Mouse (Mus musculus) stomach, embryonic 15.5 days (tissue): Measurements from ENCODE around the gene Slc10a4. TPM values are rescaled to one million over a fixed set of nuclear protein-coding genes. Genes with fewer than 3 reads are reported as not detected.
A peak's percentile ranks its signal among the peaks of the same experiment; 100 is the strongest.

Experiments used
- ATAC-seq: fragments of 200-750 bp; cut with Nextera tagmentation; 2 replicates; pipeline ENCODE4 v1.8.0; 2017; ENCODE audit warnings: low read depth, moderate number of reproducible peaks, moderate TSS enrichment; ENCODE audit not compliant: insufficient read depth, low FRiP score
- H3K27ac ChIP-seq: fragments of 300-500 bp; sonication (generic); 2 replicates; pipeline ENCODE4 v1.5.1; 2015; ENCODE audit warnings: mild to moderate bottlenecking, inconsistent platforms
- H3K27me3 ChIP-seq: fragments of 300-500 bp; sonication (generic); replicated peaks from 2 replicates; pipeline ENCODE4 v1.6.1; 2015; ENCODE audit warnings: inconsistent platforms
- H3K36me3 ChIP-seq: fragments of 300-500 bp; sonication (generic); 2 replicates; pipeline ENCODE4 v1.6.1; 2015; ENCODE audit warnings: inconsistent platforms
- H3K4me1 ChIP-seq: fragments of 300-500 bp; sonication (generic); 2 replicates; pipeline ENCODE4 v1.6.1; 2015; ENCODE audit warnings: inconsistent platforms
- H3K4me2 ChIP-seq: fragments of 300-500 bp; sonication (generic); 2 replicates; pipeline ENCODE4 v1.6.1; 2015; ENCODE audit warnings: mild to moderate bottlenecking, inconsistent platforms
- H3K4me3 ChIP-seq: fragments of 300-500 bp; sonication (generic); replicated peaks from 2 replicates; pipeline ENCODE4 v1.5.1; 2015; ENCODE audit warnings: inconsistent platforms
- H3K9ac ChIP-seq: fragments of 300-500 bp; sonication (generic); 2 replicates; pipeline ENCODE4 v1.6.1; 2015; ENCODE audit warnings: inconsistent platforms
- H3K9me3 ChIP-seq: fragments of 300-500 bp; sonication (generic); 2 replicates; pipeline ENCODE4 v1.6.1; 2016; ENCODE audit warnings: inconsistent platforms
- WGBS: fragments of 180-500 bp; shearing (Covaris S2); methylation state at CpG from one replicate; pipeline ENCODE4 v1.1.7; 2015; 5-methylcytosine and 5-hydroxymethylcytosine counted together
- polyA plus RNA-seq: library from polyadenylated mRNA; unstranded; fragments of >200 nt; fragmentation: Nextera tagmentation; extraction: Ambion mirVana; gene quantifications from 2 replicates; pipeline ENCODE4 v1.2.1, GENCODE M21; 2015

Gene Slc10a4
- 8.6 and 10.6 TPM in 2 replicates for polyA plus RNA-seq

DNA sequence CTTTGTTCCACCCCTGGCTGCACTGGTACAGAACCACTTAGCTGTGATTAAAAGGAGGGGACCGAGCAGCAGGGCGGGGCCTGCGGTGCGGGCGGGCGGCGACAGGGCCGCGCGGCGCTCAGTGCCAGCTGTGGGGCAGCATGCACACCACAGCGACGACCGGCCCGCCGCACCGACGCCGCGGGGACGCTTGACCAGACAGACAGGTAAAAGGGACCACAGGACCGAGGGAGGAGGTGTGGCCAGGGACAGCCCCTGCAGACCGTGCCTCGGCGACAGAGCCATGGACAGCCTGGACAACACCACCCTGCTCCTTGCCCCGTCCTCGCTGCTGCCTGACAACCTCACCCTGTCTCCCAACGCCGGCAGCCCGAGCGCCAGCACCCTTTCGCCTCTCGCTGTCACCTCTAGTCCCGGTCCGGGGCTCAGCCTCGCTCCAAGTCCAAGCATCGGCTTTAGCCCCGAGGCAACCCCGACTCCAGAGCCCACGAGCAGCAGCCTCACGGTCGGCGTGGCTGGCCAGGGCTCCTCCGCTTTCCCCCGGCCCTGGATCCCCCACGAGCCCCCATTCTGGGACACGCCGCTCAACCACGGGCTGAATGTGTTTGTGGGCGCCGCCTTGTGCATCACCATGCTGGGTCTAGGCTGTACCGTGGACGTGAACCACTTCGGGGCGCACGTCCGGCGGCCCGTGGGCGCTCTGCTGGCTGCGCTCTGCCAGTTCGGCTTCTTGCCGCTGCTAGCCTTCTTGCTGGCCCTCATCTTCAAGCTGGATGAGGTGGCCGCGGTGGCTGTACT is at the start of gene Slc10a4:
Gene Slc10a4, plus strand, starts transcription at position 100 of the 798 bp plus-strand sequence.
- Histone ChIP-seq H3K27me3 (peaks cover 28% of the 10 kb centered on the region), H3K36me3 (no peaks in the 10 kb centered on the region), H3K27ac (no peak within 1 kb of the TSS), H3K4me3 (peak within 1 kb of the TSS; percentile 41), H3K9me3 (no peaks in the 10 kb centered on the region), H3K4me2 (peak within 1 kb of the TSS; percentile 83), H3K4me1 (peaks cover 6% of the 10 kb centered on the region; the same call in 1 of the 2 replicates), H3K9ac (no peak within 1 kb of the TSS)
- 8% methylated on average over 65 of the region's 65 CpGs for WGBS
- ATAC-seq: peak; percentile 70; the same call in 1 of the 2 replicates

DNA sequence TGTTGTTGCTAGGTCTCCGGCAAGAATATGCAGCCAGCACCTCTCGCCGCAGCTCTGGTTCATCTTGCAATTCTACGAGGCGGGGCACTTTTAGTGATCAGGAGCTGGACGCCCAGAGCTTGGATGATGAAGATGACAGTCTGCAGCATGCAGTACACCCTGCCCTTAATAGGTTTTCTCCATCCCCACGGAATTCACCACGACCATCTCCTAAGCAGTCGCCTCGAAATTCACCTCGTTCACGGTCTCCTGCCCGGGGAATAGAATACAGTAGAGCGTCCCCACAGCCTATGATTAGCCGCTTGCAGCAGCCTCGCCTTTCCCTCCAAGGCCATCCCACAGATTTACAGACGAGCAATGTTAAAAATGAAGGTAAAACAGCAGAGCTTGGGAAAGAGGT is 49.4 kb upstream of the Slc10a4 start:
- Histone ChIP-seq H3K4me1 (no peaks in the 10 kb centered on the region), H3K9ac (no peak overlapping the region), H3K27ac (no peak overlapping the region), H3K27me3 (no peaks in the 10 kb centered on the region), H3K4me2 (no peak overlapping the region), H3K36me3 (no peaks in the 10 kb centered on the region), H3K4me3 (no peak overlapping the region), H3K9me3 (no peaks in the 10 kb centered on the region)
- 85% methylated on average over 17 of the region's 17 CpGs for WGBS
- no peak for ATAC-seq

DNA sequence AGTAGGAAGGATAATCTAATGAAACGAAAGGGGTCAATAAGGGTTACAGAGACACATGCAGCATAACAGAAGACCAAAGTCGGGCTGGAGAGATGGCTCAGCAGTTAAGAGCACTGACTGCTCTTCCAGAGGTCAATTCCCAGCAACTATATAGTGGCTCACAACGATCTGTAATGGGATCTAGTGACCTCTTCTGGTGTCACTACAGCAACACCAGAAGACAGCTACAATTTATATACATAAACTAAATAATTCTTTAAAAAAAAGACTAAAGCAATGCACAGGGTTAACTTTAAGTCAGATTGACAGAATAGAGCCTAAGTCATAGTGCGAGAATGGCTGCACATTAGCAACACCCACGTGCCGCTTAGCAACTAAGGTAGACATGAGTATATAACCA is 46.6 kb upstream of the Slc10a4 start:
- H3K9ac ChIP-seq: no peak overlapping the region
- whole genome bisulfite sequencing: 70% methylated on average over 6 of the region's 6 CpGs
- no peaks in the 10 kb centered on the region for H3K9me3 ChIP-seq

DNA sequence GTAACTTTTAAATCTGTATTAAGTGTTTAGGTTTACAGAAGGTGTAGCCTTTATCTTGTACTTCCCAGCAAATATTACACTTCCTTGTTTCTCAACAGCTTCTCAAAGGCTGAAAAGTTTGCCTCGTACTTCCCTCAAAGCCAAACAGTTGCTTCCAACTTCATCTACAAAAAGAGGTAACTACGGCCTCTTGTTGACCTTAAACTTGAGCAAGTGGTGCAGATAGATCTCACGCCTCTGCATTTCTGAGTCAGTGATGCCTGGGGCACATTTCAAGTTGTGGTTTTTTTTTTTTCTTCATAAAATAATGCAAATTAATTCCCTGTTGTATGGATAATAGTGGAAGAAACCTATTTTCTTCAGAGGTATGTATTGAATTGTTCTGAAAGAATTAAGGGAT is 41.0 kb upstream of the Slc10a4 start:
- Histone ChIP-seq H3K27me3 (no peaks in the 10 kb centered on the region), H3K4me3 (no peak overlapping the region), H3K4me1 (no peaks in the 10 kb centered on the region), H3K27ac (no peak overlapping the region), H3K9me3 (no peaks in the 10 kb centered on the region), H3K36me3 (0 out of 2 replicates have a peak, but pooled peaks cover 5% of the 10 kb centered on the region), H3K9ac (no peak overlapping the region), H3K4me2 (no peak overlapping the region)
- ATAC-seq: no peak
- 75% methylated on average over 3 of the region's 3 CpGs for WGBS

More for the DNA sequence above, 46.6 kb upstream of the Slc10a4 start:
- no peak for ATAC-seq
- Histone ChIP-seq H3K36me3 (no peaks in the 10 kb centered on the region), H3K27me3 (no peaks in the 10 kb centered on the region), H3K4me3 (no peak overlapping the region), H3K4me2 (no peak overlapping the region), H3K4me1 (no peaks in the 10 kb centered on the region), H3K27ac (no peak overlapping the region)

DNA sequence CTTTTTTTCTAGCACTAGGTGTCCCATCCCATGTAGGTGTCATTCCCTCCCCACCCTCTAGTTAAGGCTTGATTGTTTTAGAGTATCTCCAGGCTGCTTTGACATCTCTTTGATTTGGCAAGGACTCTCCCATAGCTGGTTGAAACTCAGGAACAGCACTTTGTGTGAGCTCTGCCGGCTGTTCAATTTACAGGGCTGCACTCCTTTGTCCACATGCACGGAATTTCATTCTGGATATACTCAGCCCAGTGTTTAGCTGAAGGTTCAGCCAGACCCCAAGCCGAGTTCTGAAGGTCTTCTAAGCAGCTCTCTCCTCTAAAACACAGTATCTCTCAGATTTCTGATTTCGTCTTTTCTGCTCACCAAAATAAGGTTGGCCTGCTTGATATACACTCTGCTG is 34.2 kb upstream of the Slc10a4 start:
- H3K27me3 ChIP-seq: no peaks in the 10 kb centered on the region
- no peaks in the 10 kb centered on the region for H3K9me3 ChIP-seq
- peaks cover 19% of the 10 kb centered on the region for H3K36me3 ChIP-seq
- WGBS: 54% methylated on average over 4 of the region's 4 CpGs
- no peak overlapping the region for H3K4me2 ChIP-seq
- H3K9ac ChIP-seq: no peak overlapping the region
- ATAC-seq: no peak
- 0 out of 2 replicates have a peak, but pooled peaks cover 5% of the 10 kb centered on the region for H3K4me1 ChIP-seq
- no peak overlapping the region for H3K4me3 ChIP-seq
- H3K27ac ChIP-seq: peak overlapping the region; percentile 53; the same call in 1 of the 2 replicates

DNA sequence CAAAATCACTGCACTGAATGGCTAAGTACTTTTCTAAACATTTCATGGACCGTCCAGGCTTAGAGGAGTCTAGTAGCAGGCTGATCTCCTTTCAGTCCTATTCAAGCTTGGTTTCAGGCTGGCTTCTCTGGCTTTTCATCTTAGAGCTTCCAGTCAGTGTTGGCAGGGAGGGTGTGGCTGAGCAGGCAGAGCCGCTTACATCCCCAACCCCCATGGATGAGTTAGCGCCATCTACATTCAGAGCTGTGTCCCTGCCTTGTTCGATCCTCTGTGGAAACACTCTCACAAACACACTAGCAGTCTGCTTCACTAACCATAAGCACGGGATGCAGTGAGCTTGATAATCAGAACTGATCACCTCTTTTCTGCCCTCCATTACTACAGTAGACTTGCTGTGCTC is 33.7 kb upstream of the Slc10a4 start:
- Histone ChIP-seq H3K4me2 (no peak overlapping the region), H3K27ac (peak overlapping the region; percentile 53), H3K4me1 (0 out of 2 replicates have a peak, but pooled peaks cover 5% of the 10 kb centered on the region), H3K27me3 (no peaks in the 10 kb centered on the region), H3K4me3 (no peak overlapping the region), H3K9ac (no peak overlapping the region), H3K9me3 (no peaks in the 10 kb centered on the region), H3K36me3 (peaks cover 19% of the 10 kb centered on the region)
- ATAC-seq: no peak
- whole genome bisulfite sequencing: 67% methylated on average over 5 of the region's 5 CpGs

DNA sequence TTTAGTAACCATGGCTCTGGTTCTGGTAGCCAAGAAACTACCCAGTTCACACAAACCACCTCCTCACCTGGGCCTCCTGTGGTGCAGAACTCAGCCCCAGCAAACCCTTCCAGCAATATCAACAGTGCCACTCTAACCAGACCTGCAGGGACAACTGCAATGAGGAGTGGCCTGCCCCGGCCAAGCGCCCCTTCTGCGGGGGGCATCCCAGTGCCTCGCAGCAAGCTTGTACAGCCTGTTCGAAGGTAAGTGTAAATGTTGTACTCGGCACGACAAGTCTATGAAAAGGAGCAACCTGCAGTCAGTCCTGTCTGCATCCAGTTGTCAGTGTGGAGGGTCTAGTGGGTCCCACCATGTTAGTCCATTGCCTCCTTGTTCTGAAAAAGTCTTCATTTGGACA is 32.1 kb upstream of the Slc10a4 start, which contains the start of gene Gm10135:
Gene Gm10135, minus strand, starts transcription at position 101 of the 400 bp plus-strand sequence.
- H3K9ac ChIP-seq: no peak within 1 kb of the TSS
- no peak within 1 kb of the TSS for H3K27ac ChIP-seq
- no peaks in the 10 kb centered on the region for H3K27me3 ChIP-seq
- peaks cover 14% of the 10 kb centered on the region for H3K36me3 ChIP-seq
- no peak within 1 kb of the TSS for H3K4me3 ChIP-seq
- H3K4me2 ChIP-seq: no peak within 1 kb of the TSS
- 0 out of 2 replicates have a peak, but pooled peaks cover 5% of the 10 kb centered on the region for H3K4me1 ChIP-seq
- no peaks in the 10 kb centered on the region for H3K9me3 ChIP-seq
- ATAC-seq: no peak
- WGBS: 94% methylated on average over 7 of the region's 7 CpGs

DNA sequence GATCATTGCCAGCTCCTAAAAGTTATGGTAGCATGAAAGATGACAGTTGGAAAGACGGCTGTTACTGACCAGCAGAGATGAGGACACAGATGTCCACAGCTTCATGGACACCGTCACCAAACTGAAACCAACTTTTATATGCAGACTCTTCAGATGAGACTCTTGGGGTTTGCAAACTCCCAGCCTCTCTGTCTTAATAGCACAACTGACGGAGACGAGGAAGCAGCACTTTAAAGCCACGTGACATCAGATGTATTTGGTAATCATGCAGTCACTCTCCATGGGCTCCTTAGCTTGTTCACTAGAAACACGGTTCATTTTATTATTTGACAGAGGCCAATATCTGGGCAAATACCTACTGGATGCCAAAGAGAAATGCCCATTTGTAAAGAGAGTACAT is 30.7 kb upstream of the Slc10a4 start:
- Histone ChIP-seq H3K27me3 (no peaks in the 10 kb centered on the region), H3K27ac (no peak overlapping the region), H3K9me3 (no peaks in the 10 kb centered on the region), H3K9ac (no peak overlapping the region), H3K4me2 (no peak overlapping the region), H3K4me3 (no peak overlapping the region), H3K4me1 (0 out of 2 replicates have a peak, but pooled peaks cover 5% of the 10 kb centered on the region), H3K36me3 (peaks cover 20% of the 10 kb centered on the region)
- ATAC-seq: no peak
- WGBS: 89% methylated on average over 6 of the region's 6 CpGs

DNA sequence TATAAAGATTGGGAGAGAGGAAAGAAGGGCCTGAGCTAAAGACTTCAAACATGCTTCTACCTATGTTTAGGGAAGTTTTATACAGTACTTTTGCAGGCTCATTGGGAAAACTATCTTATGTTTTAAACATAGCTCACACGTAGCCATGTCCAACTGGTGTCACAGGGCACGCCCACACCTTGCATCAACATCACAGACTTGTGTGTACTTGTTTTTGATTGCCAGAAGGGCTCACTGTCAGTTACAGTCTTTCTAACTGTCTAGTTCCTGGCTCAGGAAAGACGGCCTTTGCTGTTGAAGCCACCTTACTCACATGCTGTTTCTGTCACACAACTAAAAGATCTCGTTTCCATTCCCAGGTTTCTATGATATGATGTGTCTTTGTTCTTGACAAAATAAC is 30.1 kb upstream of the Slc10a4 start:
- H3K4me3 ChIP-seq: no peak overlapping the region
- peaks cover 20% of the 10 kb centered on the region for H3K36me3 ChIP-seq
- 0 out of 2 replicates have a peak, but pooled peaks cover 5% of the 10 kb centered on the region for H3K4me1 ChIP-seq
- no peak for ATAC-seq
- no peak overlapping the region for H3K9ac ChIP-seq
- no peaks in the 10 kb centered on the region for H3K9me3 ChIP-seq
- H3K27ac ChIP-seq: no peak overlapping the region
- no peaks in the 10 kb centered on the region for H3K27me3 ChIP-seq
- no peak overlapping the region for H3K4me2 ChIP-seq
- 75% methylated on average over 4 of the region's 4 CpGs for WGBS

DNA sequence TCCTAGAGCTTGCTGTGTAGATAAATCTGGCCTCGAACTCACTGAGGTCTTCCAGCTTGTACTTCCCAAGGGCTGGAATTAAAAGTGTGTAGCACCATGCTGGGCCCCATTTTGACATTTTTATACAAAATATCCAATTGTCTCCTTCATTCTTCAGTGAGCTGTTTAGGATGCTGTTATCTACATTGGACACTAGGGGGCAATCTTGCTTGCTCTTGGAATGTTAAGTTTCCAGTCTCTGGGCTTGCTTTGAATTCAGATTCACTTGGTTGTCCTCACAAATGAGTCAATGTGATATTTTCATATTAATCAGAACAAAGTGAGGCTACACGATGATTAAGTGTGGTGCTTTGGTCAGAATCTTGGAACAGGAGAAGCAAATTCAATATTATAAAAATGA is 22.6 kb upstream of the Slc10a4 start:
- H3K27me3 ChIP-seq: no peaks in the 10 kb centered on the region
- WGBS: 8% methylated on average over 2 of the region's 2 CpGs
- H3K36me3 ChIP-seq: peaks cover 6% of the 10 kb centered on the region; the same call in 1 of the 2 replicates
- H3K4me2 ChIP-seq: no peak overlapping the region
- H3K4me3 ChIP-seq: no peak overlapping the region
- no peak overlapping the region for H3K27ac ChIP-seq
- no peak overlapping the region for H3K9ac ChIP-seq
- H3K4me1 ChIP-seq: no peaks in the 10 kb centered on the region
- ATAC-seq: no peak
- H3K9me3 ChIP-seq: no peaks in the 10 kb centered on the region

DNA sequence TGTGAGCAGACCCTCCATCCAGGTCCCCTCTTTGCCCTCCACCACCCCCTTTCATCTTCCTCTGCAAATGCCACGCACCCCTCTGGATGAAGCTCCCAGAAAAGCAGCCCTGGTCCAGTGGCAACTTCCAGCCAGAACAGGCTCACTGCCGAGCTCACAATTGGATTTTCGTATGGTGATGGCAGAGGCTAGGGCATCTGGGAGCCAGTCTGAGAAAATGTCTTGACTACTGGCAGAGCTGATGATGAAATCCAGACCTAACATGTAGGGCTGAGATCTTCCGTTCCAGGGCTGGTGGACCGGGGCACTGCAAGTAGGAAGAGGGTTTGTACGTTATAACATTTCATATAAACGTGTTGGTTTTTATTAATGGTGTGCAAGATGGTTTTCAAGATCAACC is 18.9 kb upstream of the Slc10a4 start:
- Histone ChIP-seq H3K4me2 (no peak overlapping the region), H3K4me3 (no peak overlapping the region), H3K27me3 (no peaks in the 10 kb centered on the region), H3K27ac (no peak overlapping the region), H3K36me3 (no peaks in the 10 kb centered on the region), H3K4me1 (no peaks in the 10 kb centered on the region), H3K9ac (no peak overlapping the region), H3K9me3 (no peaks in the 10 kb centered on the region)
- no peak for ATAC-seq
- WGBS: 72% methylated on average over 7 of the region's 7 CpGs

DNA sequence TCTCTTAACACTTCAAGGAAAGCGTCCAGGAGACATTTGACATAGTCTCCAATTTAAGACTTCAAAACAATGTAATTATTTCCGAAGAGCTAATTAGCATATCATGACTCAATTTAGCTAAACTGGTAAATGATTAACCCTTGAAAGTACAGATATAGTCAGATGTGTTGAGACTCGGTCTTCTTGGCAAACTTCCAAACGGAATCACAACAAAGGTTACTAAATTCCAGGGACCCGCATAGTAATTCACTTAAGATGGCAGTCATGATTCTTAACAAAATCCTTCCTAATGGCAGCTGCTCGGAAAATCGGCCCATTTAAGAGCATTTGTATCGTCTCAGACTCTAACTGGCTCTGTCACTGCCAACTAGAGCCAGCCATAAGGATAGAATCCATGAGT is 16.9 kb upstream of the Slc10a4 start:
- Histone ChIP-seq H3K9me3 (no peaks in the 10 kb centered on the region), H3K27me3 (no peaks in the 10 kb centered on the region), H3K4me1 (no peaks in the 10 kb centered on the region), H3K4me3 (no peak overlapping the region), H3K4me2 (no peak overlapping the region), H3K27ac (no peak overlapping the region), H3K9ac (no peak overlapping the region), H3K36me3 (no peaks in the 10 kb centered on the region)
- 64% methylated on average over 8 of the region's 8 CpGs for WGBS
- ATAC-seq: no peak
